Mouse (Mus musculus) heart, embryonic 16.5 days (tissue): ENCODE measurements around the gene Nedd4. TPM values are rescaled to one million over a fixed set of nuclear protein-coding genes. Genes with fewer than 3 reads are reported as not detected.

ENCODE experiments used
- ATAC-seq: fragments of 200-750 bp; cut with Nextera tagmentation; replicated peaks from 2 replicates; pipeline ENCODE4 v1.8.0; 2017; ENCODE audit warnings: moderate number of reproducible peaks; ENCODE audit not compliant: insufficient read depth, low FRiP score; ENCODE audit errors: extremely low read depth
- H3K27ac ChIP-seq: fragments of 300-500 bp; sonication (generic); 2 replicates; pipeline ENCODE4 v1.5.1; 2014; ENCODE audit warnings: mild to moderate bottlenecking, low read length, control low read depth, moderate library complexity
- H3K27me3 ChIP-seq: fragments of 300-500 bp; sonication (generic); 2 replicates; pipeline ENCODE4 v1.6.1; 2014; ENCODE audit warnings: low read length, mixed read lengths; ENCODE audit not compliant: control insufficient read depth, insufficient read depth
- H3K36me3 ChIP-seq: fragments of 300-500 bp; sonication (generic); 2 replicates; pipeline ENCODE4 v1.6.1; 2014; ENCODE audit not compliant: control insufficient read depth, insufficient read depth
- H3K4me1 ChIP-seq: fragments of 300-500 bp; sonication (generic); 2 replicates; pipeline ENCODE4 v1.6.1; 2014; ENCODE audit warnings: low read length, mixed read lengths; ENCODE audit not compliant: control insufficient read depth, insufficient read depth
- H3K4me2 ChIP-seq: fragments of 300-500 bp; sonication (generic); 2 replicates; pipeline ENCODE4 v1.6.1; 2014; ENCODE audit warnings: low read depth, mild to moderate bottlenecking, control low read depth, low read length
- H3K4me3 ChIP-seq: fragments of 300-500 bp; sonication (generic); 2 replicates; pipeline ENCODE4 v1.5.1; 2014; ENCODE audit warnings: mild to moderate bottlenecking, control low read depth, low read length
- H3K9ac ChIP-seq: fragments of 300-500 bp; sonication (generic); 2 replicates; pipeline ENCODE4 v1.6.1; 2014; ENCODE audit warnings: low read length, control low read depth
- H3K9me3 ChIP-seq: fragments of 300-500 bp; sonication (generic); replicated peaks from 2 replicates; pipeline ENCODE4 v1.6.1; 2016; ENCODE audit warnings: low read length; ENCODE audit not compliant: control insufficient read depth
- WGBS: fragments of 180-500 bp; shearing (Covaris S2); extraction: QIAGEN DNeasy Blood & Tissue Kit; methylation state at CpG from one replicate; pipeline ENCODE4 v1.1.7; 2014; 5-methylcytosine and 5-hydroxymethylcytosine counted together
- polyA plus RNA-seq: library from polyadenylated mRNA; unstranded; fragments of >200 nt; fragmentation: Nextera tagmentation; extraction: Ambion mirVana; gene quantifications from 2 replicates; pipeline ENCODE4 v1.2.1, GENCODE M21; 2015

Gene Nedd4
- polyA plus RNA-seq, 1 experiment from 2014 or later = 428 TPM

- Histone ChIP-seq H3K27me3 (no peaks in the 10 kb centered on the region), H3K9me3 (no peaks in the 10 kb centered on the region), H3K36me3 (peaks cover 42% of the 10 kb centered on the region), H3K9ac (no peak overlapping the region), H3K4me1 (peaks cover 39% of the 10 kb centered on the region), H3K27ac (no peak overlapping the region), H3K4me2 (no peak overlapping the region), H3K4me3 (no peak overlapping the region)
- WGBS = 62% methylated on average over 3 of the region's 3 CpGs
- ATAC-seq = no peak
Measured at GRCm38 (mm10) chr9:72667126-72667525, 5.0 kb downstream of the Nedd4 start.

- peaks cover 37% of the 10 kb centered on the region for H3K4me1 ChIP-seq
- H3K4me3 ChIP-seq = no peak overlapping the region
- no peaks in the 10 kb centered on the region for H3K27me3 ChIP-seq
- H3K27ac ChIP-seq = no peak overlapping the region
- H3K9me3 ChIP-seq = no peaks in the 10 kb centered on the region
- H3K9ac ChIP-seq = no peak overlapping the region
- ATAC-seq = no peak
- WGBS = 78% methylated on average over 7 of the region's 7 CpGs
- no peak overlapping the region for H3K4me2 ChIP-seq
- peaks cover 57% of the 10 kb centered on the region for H3K36me3 ChIP-seq
Measured at GRCm38 (mm10) chr9:72669383-72669782, 7.2 kb downstream of the Nedd4 start.

- H3K27me3 ChIP-seq = no peaks in the 10 kb centered on the region
- ATAC-seq = no peak
- WGBS = 21% methylated on average over 2 of the region's 2 CpGs
- H3K4me2 ChIP-seq = no peak overlapping the region
- H3K27ac ChIP-seq = no peak overlapping the region
- no peak overlapping the region for H3K4me3 ChIP-seq
- H3K9ac ChIP-seq = no peak overlapping the region
- no peaks in the 10 kb centered on the region for H3K9me3 ChIP-seq
- H3K36me3 ChIP-seq = peaks cover 57% of the 10 kb centered on the region
- H3K4me1 ChIP-seq = peaks cover 16% of the 10 kb centered on the region
Measured at GRCm38 (mm10) chr9:72672361-72672760, 10.2 kb downstream of the Nedd4 start.

- Histone ChIP-seq H3K9ac (no peak overlapping the region), H3K4me3 (no peak overlapping the region), H3K27me3 (no peaks in the 10 kb centered on the region), H3K36me3 (peaks cover 64% of the 10 kb centered on the region), H3K4me2 (no peak overlapping the region), H3K4me1 (peaks cover 10% of the 10 kb centered on the region), H3K9me3 (no peaks in the 10 kb centered on the region), H3K27ac (no peak overlapping the region; the same call in 1 of the 2 replicates)
- no peak for ATAC-seq
- WGBS = 86% methylated on average over 6 of the region's 6 CpGs
Measured at GRCm38 (mm10) chr9:72674957-72675744, 13.0 kb downstream of the Nedd4 start.

GRCm38 (mm10) chr9:72675745-72676200 lies 13.6 kb downstream of the Nedd4 start:
- Histone ChIP-seq H3K9me3 (no peaks in the 10 kb centered on the region), H3K27me3 (no peaks in the 10 kb centered on the region), H3K4me1 (peaks cover 8% of the 10 kb centered on the region; the same call in 1 of the 2 replicates), H3K4me2 (no peak overlapping the region), H3K9ac (no peak overlapping the region), H3K36me3 (peaks cover 61% of the 10 kb centered on the region), H3K4me3 (no peak overlapping the region), H3K27ac (no peak overlapping the region)
- no peak for ATAC-seq
- 71% methylated on average over 3 of the region's 3 CpGs for WGBS

- 85% methylated on average over 5 of the region's 5 CpGs for WGBS
- peaks cover 15% of the 10 kb centered on the region for H3K4me1 ChIP-seq
- H3K4me2 ChIP-seq = no peak overlapping the region
- H3K36me3 ChIP-seq = peaks cover 60% of the 10 kb centered on the region
- no peaks in the 10 kb centered on the region for H3K27me3 ChIP-seq
- H3K27ac ChIP-seq = no peak overlapping the region
- no peak for ATAC-seq
- H3K4me3 ChIP-seq = no peak overlapping the region
- no peaks in the 10 kb centered on the region for H3K9me3 ChIP-seq
- no peak overlapping the region for H3K9ac ChIP-seq
Measured at GRCm38 (mm10) chr9:72677659-72678058, 15.5 kb downstream of the Nedd4 start.

- no peaks in the 10 kb centered on the region for H3K9me3 ChIP-seq
- H3K27ac ChIP-seq = no peak overlapping the region
- H3K4me3 ChIP-seq = no peak overlapping the region
- 57% methylated on average over 4 of the region's 4 CpGs for WGBS
- H3K9ac ChIP-seq = no peak overlapping the region
- peaks cover 11% of the 10 kb centered on the region; the same call in 1 of the 2 replicates for H3K4me1 ChIP-seq
- H3K4me2 ChIP-seq = no peak overlapping the region
- no peak for ATAC-seq
- H3K36me3 ChIP-seq = peaks cover 55% of the 10 kb centered on the region
- H3K27me3 ChIP-seq = no peaks in the 10 kb centered on the region
Measured at GRCm38 (mm10) chr9:72678771-72679170, 16.6 kb downstream of the Nedd4 start.

- Histone ChIP-seq H3K4me1 (peaks cover 18% of the 10 kb centered on the region), H3K27me3 (no peaks in the 10 kb centered on the region), H3K9me3 (no peaks in the 10 kb centered on the region), H3K4me2 (0 out of 2 replicates have a peak overlapping the region, but pooled peaks have one; percentile 21), H3K4me3 (no peak overlapping the region), H3K27ac (peak overlapping the region; percentile 87), H3K9ac (no peak overlapping the region; the same call in 1 of the 2 replicates), H3K36me3 (peaks cover 44% of the 10 kb centered on the region)
- 57% methylated on average over 8 of the region's 8 CpGs for WGBS
- ATAC-seq = peak; percentile 75
Measured at GRCm38 (mm10) chr9:72681652-72682228, 19.6 kb downstream of the Nedd4 start.

GRCm38 (mm10) chr9:72683268-72683667 lies 21.1 kb downstream of the Nedd4 start:
- H3K4me3 ChIP-seq = no peak overlapping the region
- peaks cover 47% of the 10 kb centered on the region for H3K36me3 ChIP-seq
- no peak overlapping the region for H3K27ac ChIP-seq
- no peak for ATAC-seq
- H3K9ac ChIP-seq = no peak overlapping the region
- H3K4me2 ChIP-seq = no peak overlapping the region
- WGBS = 90% methylated on average over 1 of the region's 1 CpGs
- no peaks in the 10 kb centered on the region for H3K9me3 ChIP-seq
- H3K4me1 ChIP-seq = peaks cover 19% of the 10 kb centered on the region
- H3K27me3 ChIP-seq = no peaks in the 10 kb centered on the region
